Mouse (Mus musculus): Measurements from ENCODE around the gene Isy1. TPM values are rescaled to one million over a fixed set of nuclear protein-coding genes. Genes with fewer than 3 reads are reported as not detected.

The Isy1 gene
- polyA plus RNA-seq, 1 experiment from 2014 or later = 34.1 TPM

DNA sequence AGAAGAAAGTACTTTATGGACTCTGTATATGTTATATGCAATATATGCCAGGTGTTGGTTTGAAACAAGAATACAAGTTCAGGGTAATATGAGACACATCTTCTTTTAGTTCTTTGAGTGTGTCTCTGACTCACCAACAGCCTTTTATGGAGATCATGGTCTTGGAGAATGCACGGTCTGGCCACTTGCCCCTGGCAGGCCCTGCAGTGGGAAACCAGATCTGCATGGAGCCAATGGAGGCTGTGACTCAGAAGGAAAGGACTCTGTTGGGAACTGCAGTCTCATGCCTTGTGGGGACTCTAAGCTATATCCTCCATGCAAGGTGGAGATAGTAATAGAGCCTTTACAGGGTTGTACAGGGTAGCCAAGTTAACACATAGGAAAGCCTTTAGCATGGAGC lies 36.5 kb upstream of the Isy1 start:
- WGBS = 80% methylated on average over 1 of the region's 1 CpGs
- ATAC-seq (no peak), DNase-seq (ENCODE audit: low spot score) (no peak)
- Histone ChIP-seq H3K9ac (ENCODE audit: low read length) (no peak overlapping the region), H3K9me3 (replicated peaks; ENCODE audit: control insufficient read depth, low read length) (no peaks in the 10 kb centered on the region), H3K36me3 (ENCODE audit: control insufficient read depth, insufficient read depth, low read length) (no peaks in the 10 kb centered on the region), H3K4me2 (ENCODE audit: low read length) (no peak overlapping the region), H3K27ac (ENCODE audit: low read depth, low read length) (no peak overlapping the region), H3K27me3 (replicated peaks; ENCODE audit: control insufficient read depth, insufficient read depth, low read length) (no peaks in the 10 kb centered on the region), H3K4me3 (ENCODE audit: low read depth, low read length) (no peak overlapping the region), H3K4me1 (ENCODE audit: control insufficient read depth, insufficient read depth, low read length) (no peaks in the 10 kb centered on the region)

DNA sequence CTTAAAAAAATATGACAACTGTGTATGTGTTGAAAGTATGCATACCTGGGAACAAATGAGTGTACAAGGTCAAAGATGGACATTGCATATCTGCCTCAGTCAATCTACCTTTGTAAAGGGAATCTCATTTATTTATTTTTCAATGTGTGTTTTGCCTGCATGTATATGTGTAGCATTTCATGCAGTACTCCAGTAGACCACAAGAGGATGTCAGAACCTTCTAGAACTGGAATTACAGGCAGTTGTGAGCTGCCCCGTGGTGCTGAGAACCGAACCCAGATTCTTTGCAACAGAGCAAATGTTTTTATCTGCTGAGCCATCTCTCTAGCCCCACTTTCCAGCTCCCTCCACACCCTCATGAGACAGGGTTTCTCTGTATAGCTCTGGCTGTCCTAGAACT lies 35.4 kb upstream of the Isy1 start:
- H3K4me1 ChIP-seq (ENCODE audit: control insufficient read depth, insufficient read depth, low read length) = no peaks in the 10 kb centered on the region
- no peak overlapping the region for H3K9ac ChIP-seq (ENCODE audit: low read length)
- no peaks in the 10 kb centered on the region for H3K36me3 ChIP-seq (ENCODE audit: control insufficient read depth, insufficient read depth, low read length)
- WGBS = 87% methylated on average over 2 of the region's 2 CpGs
- no peak overlapping the region for H3K4me2 ChIP-seq (ENCODE audit: low read length)
- H3K9me3 ChIP-seq (replicated peaks; ENCODE audit: control insufficient read depth, low read length) = no peaks in the 10 kb centered on the region
- DNase-seq (ENCODE audit: low spot score) (no peak), ATAC-seq (no peak)
- no peaks in the 10 kb centered on the region for H3K27me3 ChIP-seq (replicated peaks; ENCODE audit: control insufficient read depth, insufficient read depth, low read length)
- no peak overlapping the region for H3K27ac ChIP-seq (ENCODE audit: low read depth, low read length)
- H3K4me3 ChIP-seq (ENCODE audit: low read depth, low read length) = no peak overlapping the region

DNA sequence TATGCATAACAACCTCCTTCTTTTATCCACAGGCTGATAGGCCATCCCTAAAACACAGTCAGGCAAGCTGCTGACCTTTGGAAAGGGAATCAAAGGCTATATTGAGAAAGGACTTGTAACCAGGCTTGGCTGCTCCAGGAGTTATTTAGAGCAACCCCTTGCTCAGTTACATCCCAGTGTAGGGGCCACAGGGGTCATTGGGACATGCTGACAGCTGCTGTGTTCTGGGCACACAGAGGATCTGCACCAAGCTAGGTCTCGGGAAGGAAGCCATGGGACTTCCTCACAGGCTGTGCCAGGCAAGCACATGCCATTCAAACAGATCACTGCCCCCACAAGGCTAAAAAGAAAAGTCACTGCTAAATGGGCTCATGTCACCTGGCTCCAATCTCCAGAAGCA lies 34.5 kb upstream of the Isy1 start:
- Histone ChIP-seq H3K4me1 (ENCODE audit: control insufficient read depth, insufficient read depth, low read length) (no peaks in the 10 kb centered on the region), H3K27me3 (replicated peaks; ENCODE audit: control insufficient read depth, insufficient read depth, low read length) (no peaks in the 10 kb centered on the region), H3K27ac (ENCODE audit: low read depth, low read length) (no peak overlapping the region), H3K4me2 (ENCODE audit: low read length) (no peak overlapping the region), H3K36me3 (ENCODE audit: control insufficient read depth, insufficient read depth, low read length) (no peaks in the 10 kb centered on the region), H3K4me3 (ENCODE audit: low read depth, low read length) (no peak overlapping the region), H3K9me3 (replicated peaks; ENCODE audit: control insufficient read depth, low read length) (no peaks in the 10 kb centered on the region), H3K9ac (ENCODE audit: low read length) (no peak overlapping the region)
- DNase-seq (ENCODE audit: low spot score) = no peak
- no peak for ATAC-seq
- WGBS = 62% methylated on average over 1 of the region's 1 CpGs

DNA sequence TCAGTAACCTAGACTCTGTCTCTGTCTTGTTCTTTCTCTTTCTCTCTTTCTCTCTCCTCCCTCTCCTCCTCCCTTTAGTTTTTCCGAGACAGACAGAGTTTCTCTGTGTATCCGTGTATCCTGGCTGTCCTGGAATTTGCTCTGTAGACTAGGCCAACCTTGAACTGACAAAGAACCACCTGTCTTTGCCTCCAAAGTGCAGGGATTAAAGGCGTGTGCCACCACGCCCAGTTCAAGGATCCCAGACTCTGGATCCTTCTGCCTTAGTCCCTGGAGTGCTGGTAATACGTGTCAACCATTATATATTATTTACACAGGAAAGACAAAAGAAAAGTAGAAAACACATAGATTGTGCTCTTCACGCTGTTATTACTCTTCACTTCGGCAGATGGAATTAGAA lies 32.6 kb upstream of the Isy1 start:
- DNase-seq (ENCODE audit: low spot score) (no peak), ATAC-seq (no peak)
- H3K4me3 ChIP-seq (ENCODE audit: low read depth, low read length) = no peak overlapping the region
- no peaks in the 10 kb centered on the region for H3K4me1 ChIP-seq (ENCODE audit: control insufficient read depth, insufficient read depth, low read length)
- no peaks in the 10 kb centered on the region for H3K36me3 ChIP-seq (ENCODE audit: control insufficient read depth, insufficient read depth, low read length)
- no peak overlapping the region for H3K27ac ChIP-seq (ENCODE audit: low read depth, low read length)
- 85% methylated on average over 7 of the region's 7 CpGs for WGBS
- H3K27me3 ChIP-seq (replicated peaks; ENCODE audit: control insufficient read depth, insufficient read depth, low read length) = no peaks in the 10 kb centered on the region
- H3K9me3 ChIP-seq (replicated peaks; ENCODE audit: control insufficient read depth, low read length) = no peaks in the 10 kb centered on the region
- no peak overlapping the region for H3K9ac ChIP-seq (ENCODE audit: low read length)
- H3K4me2 ChIP-seq (ENCODE audit: low read length) = no peak overlapping the region

DNA sequence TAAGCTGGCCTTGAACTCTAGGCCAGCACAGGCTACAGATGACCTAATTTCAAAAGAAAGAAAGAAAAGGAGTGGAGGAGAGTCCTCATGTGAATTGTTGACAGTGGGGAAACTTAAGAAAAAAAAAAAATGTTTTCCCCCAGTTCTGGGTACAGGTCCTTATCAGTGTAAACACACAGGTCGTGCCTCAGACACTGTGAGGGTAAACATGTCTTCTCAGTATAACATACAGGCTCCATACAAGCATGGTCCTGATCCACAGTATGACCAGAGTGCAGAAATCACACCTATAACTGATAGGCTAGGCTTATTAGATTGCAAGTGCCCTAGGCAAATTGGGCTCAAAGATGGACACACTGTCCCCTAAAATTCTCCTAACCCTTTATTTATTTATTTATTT lies 31.8 kb upstream of the Isy1 start:
- H3K27ac ChIP-seq (ENCODE audit: low read depth, low read length) = no peak overlapping the region
- no peak overlapping the region for H3K4me2 ChIP-seq (ENCODE audit: low read length)
- H3K4me1 ChIP-seq (ENCODE audit: control insufficient read depth, insufficient read depth, low read length) = no peaks in the 10 kb centered on the region
- DNase-seq (ENCODE audit: low spot score) = no peak
- H3K4me3 ChIP-seq (ENCODE audit: low read depth, low read length) = no peak overlapping the region
- no peaks in the 10 kb centered on the region for H3K9me3 ChIP-seq (replicated peaks; ENCODE audit: control insufficient read depth, low read length)
- H3K9ac ChIP-seq (ENCODE audit: low read length) = no peak overlapping the region
- 69% methylated on average over 1 of the region's 1 CpGs for WGBS
- H3K36me3 ChIP-seq (ENCODE audit: control insufficient read depth, insufficient read depth, low read length) = no peaks in the 10 kb centered on the region
- no peak for ATAC-seq
- no peaks in the 10 kb centered on the region for H3K27me3 ChIP-seq (replicated peaks; ENCODE audit: control insufficient read depth, insufficient read depth, low read length)

DNA sequence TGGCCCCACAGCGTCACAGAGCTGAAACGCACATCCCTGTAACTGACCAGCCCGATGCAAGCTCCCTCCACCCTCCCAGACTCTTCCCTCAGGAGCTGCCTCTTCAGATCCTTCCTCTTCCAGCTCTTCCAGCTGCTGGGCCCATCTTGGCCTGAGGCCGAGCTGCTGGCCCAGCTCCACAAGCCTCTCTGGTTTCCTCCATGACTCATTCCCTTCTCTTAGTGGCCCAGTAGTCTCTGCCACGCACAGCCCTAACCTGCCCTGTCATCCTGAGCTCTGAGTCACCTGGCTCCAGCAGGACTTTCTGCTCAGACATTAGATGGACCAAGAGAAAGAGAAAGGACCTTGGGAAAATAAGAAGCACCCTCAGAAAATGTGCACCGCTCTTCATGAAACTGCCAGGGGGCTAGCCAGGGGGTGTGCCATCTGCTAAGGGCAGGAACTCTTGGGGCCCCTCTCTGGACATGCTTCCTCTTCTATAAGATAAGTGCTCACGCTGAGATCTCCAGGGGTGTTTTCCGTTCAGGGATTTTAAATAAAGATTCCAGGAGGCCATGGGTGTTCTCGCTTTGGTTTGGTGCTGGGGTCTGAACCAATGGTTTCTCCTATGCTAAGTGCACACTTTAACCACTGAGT lies 30.4 kb upstream of the Isy1 start:
- 85% methylated on average over 9 of the region's 9 CpGs for whole genome bisulfite sequencing
- ATAC-seq = no peak
- no peak overlapping the region for H3K9ac ChIP-seq (ENCODE audit: low read length)

DNA sequence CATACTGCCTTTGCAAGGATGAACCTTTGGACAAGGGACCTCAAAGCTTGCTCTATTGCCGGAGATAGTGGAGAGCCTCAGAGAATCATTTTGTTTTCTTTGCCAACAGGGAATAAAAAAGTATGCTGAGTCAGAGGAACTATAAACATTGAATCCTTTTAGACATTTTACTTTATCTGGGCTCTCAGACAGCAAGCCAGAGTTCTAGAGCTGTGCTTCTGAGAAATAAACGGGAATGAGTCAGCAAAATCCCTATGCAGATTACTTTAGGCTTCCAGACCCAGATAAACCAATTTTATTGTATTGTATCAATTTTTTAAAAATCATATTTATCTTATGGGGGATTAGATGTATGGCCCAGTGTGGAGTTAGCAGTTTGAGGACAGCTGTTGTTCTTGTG lies 28.7 kb upstream of the Isy1 start:
- no peaks in the 10 kb centered on the region for H3K9me3 ChIP-seq (replicated peaks; ENCODE audit: control insufficient read depth, low read length)
- ATAC-seq (no peak), DNase-seq (ENCODE audit: low spot score) (no peak)
- no peaks in the 10 kb centered on the region for H3K27me3 ChIP-seq (replicated peaks; ENCODE audit: control insufficient read depth, insufficient read depth, low read length)
- H3K4me3 ChIP-seq (ENCODE audit: low read depth, low read length) = no peak overlapping the region
- H3K27ac ChIP-seq (ENCODE audit: low read depth, low read length) = no peak overlapping the region
- H3K4me1 ChIP-seq (ENCODE audit: control insufficient read depth, insufficient read depth, low read length) = no peaks in the 10 kb centered on the region
- 82% methylated on average over 2 of the region's 2 CpGs for WGBS
- H3K4me2 ChIP-seq (ENCODE audit: low read length) = no peak overlapping the region
- no peaks in the 10 kb centered on the region for H3K36me3 ChIP-seq (ENCODE audit: control insufficient read depth, insufficient read depth, low read length)
- no peak overlapping the region for H3K9ac ChIP-seq (ENCODE audit: low read length)

More for the DNA sequence above, 30.4 kb upstream of the Isy1 start:
- no peak for DNase-seq (ENCODE audit: low spot score)
- H3K9me3 ChIP-seq (replicated peaks; ENCODE audit: control insufficient read depth, low read length) = no peaks in the 10 kb centered on the region
- no peak overlapping the region for H3K4me3 ChIP-seq (ENCODE audit: low read depth, low read length)
- H3K4me1 ChIP-seq (ENCODE audit: control insufficient read depth, insufficient read depth, low read length) = no peaks in the 10 kb centered on the region
- no peaks in the 10 kb centered on the region for H3K36me3 ChIP-seq (ENCODE audit: control insufficient read depth, insufficient read depth, low read length)
- H3K27ac ChIP-seq (ENCODE audit: low read depth, low read length) = no peak overlapping the region
- H3K27me3 ChIP-seq (replicated peaks; ENCODE audit: control insufficient read depth, insufficient read depth, low read length) = no peaks in the 10 kb centered on the region
- H3K4me2 ChIP-seq (ENCODE audit: low read length) = no peak overlapping the region

DNA sequence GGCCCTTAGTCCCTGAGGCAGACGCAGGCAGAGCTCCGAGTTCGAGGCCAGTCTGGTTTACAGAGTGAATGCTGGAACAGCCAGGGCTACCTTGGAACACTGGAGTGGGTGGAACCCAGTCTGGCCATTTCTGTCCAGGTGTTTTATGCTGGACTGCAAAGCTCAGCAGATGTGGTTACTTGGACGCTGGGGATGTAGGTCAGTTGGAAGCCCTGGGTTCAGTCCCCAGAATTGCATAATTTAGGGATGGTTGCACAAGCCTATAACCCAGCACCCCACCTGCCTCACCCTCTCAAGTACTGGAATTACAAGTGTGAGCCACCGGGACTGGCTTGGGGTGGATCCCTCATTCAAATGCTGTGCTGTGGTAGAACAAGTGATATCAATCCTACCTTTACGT lies 27.6 kb upstream of the Isy1 start:
- Histone ChIP-seq H3K27me3 (replicated peaks; ENCODE audit: control insufficient read depth, insufficient read depth, low read length) (no peaks in the 10 kb centered on the region), H3K4me2 (ENCODE audit: low read length) (no peak overlapping the region), H3K9me3 (replicated peaks; ENCODE audit: control insufficient read depth, low read length) (no peaks in the 10 kb centered on the region), H3K9ac (ENCODE audit: low read length) (no peak overlapping the region), H3K27ac (ENCODE audit: low read depth, low read length) (no peak overlapping the region), H3K4me1 (ENCODE audit: control insufficient read depth, insufficient read depth, low read length) (no peaks in the 10 kb centered on the region), H3K4me3 (ENCODE audit: low read depth, low read length) (no peak overlapping the region), H3K36me3 (ENCODE audit: control insufficient read depth, insufficient read depth, low read length) (no peaks in the 10 kb centered on the region)
- ATAC-seq = no peak
- no peak for DNase-seq (ENCODE audit: low spot score)
- 88% methylated on average over 6 of the region's 6 CpGs for WGBS

DNA sequence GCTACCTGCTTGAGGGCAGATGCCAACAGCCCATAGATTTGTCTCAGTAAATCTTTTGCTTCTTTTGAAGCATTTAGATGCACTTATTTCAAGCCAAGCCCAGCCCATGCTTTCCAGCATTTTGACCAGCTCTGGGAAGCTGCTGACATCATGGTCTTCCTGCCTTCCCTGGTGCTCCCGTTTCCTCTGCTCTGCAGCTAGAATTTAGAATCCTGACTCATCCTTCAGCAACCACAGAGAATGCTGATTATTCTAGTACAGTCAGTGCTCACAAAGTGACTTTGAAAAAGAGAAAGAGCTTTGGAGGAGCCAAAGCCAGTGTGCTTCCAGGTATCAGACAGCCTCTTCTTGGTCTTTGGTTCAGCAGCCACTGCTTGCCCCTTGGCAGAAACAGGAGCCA lies 18.5 kb upstream of the Isy1 start:
- Histone ChIP-seq H3K27me3 (replicated peaks; ENCODE audit: control insufficient read depth, insufficient read depth, low read length) (no peaks in the 10 kb centered on the region), H3K9me3 (replicated peaks; ENCODE audit: control insufficient read depth, low read length) (no peaks in the 10 kb centered on the region), H3K4me1 (ENCODE audit: control insufficient read depth, insufficient read depth, low read length) (no peaks in the 10 kb centered on the region), H3K36me3 (ENCODE audit: control insufficient read depth, insufficient read depth, low read length) (no peaks in the 10 kb centered on the region), H3K4me2 (ENCODE audit: low read length) (no peak overlapping the region), H3K9ac (ENCODE audit: low read length) (no peak overlapping the region), H3K27ac (ENCODE audit: low read depth, low read length) (no peak overlapping the region), H3K4me3 (ENCODE audit: low read depth, low read length) (no peak overlapping the region)
- ATAC-seq (no peak), DNase-seq (ENCODE audit: low spot score) (no peak)
- 74% methylated on average over 1 of the region's 1 CpGs for WGBS

Data from forebrain, embryonic 14.5 days (tissue).